Mouse (Mus musculus): ENCODE data around the gene Tmem52. TPM values are rescaled to one million over a fixed set of nuclear protein-coding genes. Genes with fewer than 3 reads are reported as not detected.

Tmem52 gene
- polyA plus RNA-seq, 1 experiment from 2014 or later, result not detected

Other genes starting within 250 kb of the Tmem52 start
- 24.4 and 24.8 TPM in 2 replicates for gene Ski, start 246.5 kb upstream of the Tmem52 start, polyA plus RNA-seq (2015; fragmentation: Nextera tagmentation; extraction: Ambion mirVana)
- 92.1 and 97.8 TPM in 2 replicates for gene Faap20, start 219.3 kb upstream of the Tmem52 start, polyA plus RNA-seq (2015; fragmentation: Nextera tagmentation; extraction: Ambion mirVana)
- gene Prkcz, start 107.8 kb upstream of the Tmem52 start, polyA plus RNA-seq (2015; fragmentation: Nextera tagmentation; extraction: Ambion mirVana), result 7.2 and 9.2 TPM in 2 replicates
- 0.15 and 0.29 TPM in 2 replicates for gene Gabrd, start 71.0 kb upstream of the Tmem52 start, polyA plus RNA-seq (2015; fragmentation: Nextera tagmentation; extraction: Ambion mirVana)
- 5.6 and 6.1 TPM in 2 replicates for gene Cfap74, start 59.9 kb upstream of the Tmem52 start, polyA plus RNA-seq (2015; fragmentation: Nextera tagmentation; extraction: Ambion mirVana)
- gene Gnb1, start 22.2 kb downstream of the Tmem52 start, polyA plus RNA-seq (2015; fragmentation: Nextera tagmentation; extraction: Ambion mirVana), result 506 and 533 TPM in 2 replicates
- 88.4 and 96.1 TPM in 2 replicates for gene Nadk, start 93.3 kb downstream of the Tmem52 start, polyA plus RNA-seq (2015; fragmentation: Nextera tagmentation; extraction: Ambion mirVana)
- gene Slc35e2, start 132.3 kb downstream of the Tmem52 start, polyA plus RNA-seq (2015; fragmentation: Nextera tagmentation; extraction: Ambion mirVana), result 8.5 and 10.1 TPM in 2 replicates
- 70.3 and 71.2 TPM in 2 replicates for gene Cdk11b, start 155.7 kb downstream of the Tmem52 start, polyA plus RNA-seq (2015; fragmentation: Nextera tagmentation; extraction: Ambion mirVana)
- not detected in 2 replicates for gene Gm10563, start 176.3 kb downstream of the Tmem52 start, polyA plus RNA-seq (2015; fragmentation: Nextera tagmentation; extraction: Ambion mirVana)
- 17.1 and 19.1 TPM in 2 replicates for gene Mmp23, start 184.3 kb downstream of the Tmem52 start, polyA plus RNA-seq (2015; fragmentation: Nextera tagmentation; extraction: Ambion mirVana)
- 30.5 and 34.3 TPM in 2 replicates for gene Mib2, start 200.1 kb downstream of the Tmem52 start, polyA plus RNA-seq (2015; fragmentation: Nextera tagmentation; extraction: Ambion mirVana)
- gene Fndc10, start 225.2 kb downstream of the Tmem52 start, polyA plus RNA-seq (2015; fragmentation: Nextera tagmentation; extraction: Ambion mirVana), result 8.4 and 10.2 TPM in 2 replicates
- 141 and 150 TPM in 2 replicates for gene Ssu72, start 235.7 kb downstream of the Tmem52 start, polyA plus RNA-seq (2015; fragmentation: Nextera tagmentation; extraction: Ambion mirVana)

Data from limb, embryonic 13.5 days (tissue).